Mouse (Mus musculus) forebrain, postnatal 0 days (tissue): ENCODE measurements at regions not wholly inside any gene's neighbourhood (a gene's known extent, or its start where the extent isn't known, plus 50 kb on each side); places are given as distances from the start of the nearest gene placed in this dataset.
"Not testable (repeated sequence)": the region's sequence is repeated elsewhere in the genome, so short reads cannot be mapped to it uniquely, and the experiment has no call there.

Experiments used
- ATAC-seq: fragments of 200-750 bp; cut with Nextera tagmentation; 2 replicates; pipeline ENCODE4 v1.8.0; 2017; ENCODE audit warnings: mild to moderate bottlenecking, moderate library complexity
- DNase-seq: peaks from one replicate; pipeline ENCODE4 v3.0.0-alpha.2; 2015
- H3K27ac ChIP-seq: fragments of 300-500 bp; sonication (generic); 2 replicates; pipeline ENCODE4 v1.5.1; 2014; ENCODE audit warnings: low read depth, mild to moderate bottlenecking, antibody characterized with exemption, low read length, moderate library complexity, mixed read lengths
- H3K27me3 ChIP-seq: fragments of 300-500 bp; sonication (generic); 2 replicates; pipeline ENCODE4 v1.6.1; 2014; ENCODE audit warnings: mild to moderate bottlenecking, low read length, mixed read lengths; ENCODE audit not compliant: insufficient read depth
- H3K36me3 ChIP-seq: fragments of 300-500 bp; sonication (generic); 2 replicates; pipeline ENCODE4 v1.6.1; 2014; ENCODE audit warnings: mild to moderate bottlenecking, moderate library complexity; ENCODE audit not compliant: insufficient read depth
- H3K4me1 ChIP-seq: fragments of 300-500 bp; sonication (generic); 2 replicates; pipeline ENCODE4 v1.6.1; 2014; ENCODE audit warnings: antibody characterized with exemption; ENCODE audit not compliant: insufficient read depth
- H3K4me2 ChIP-seq: fragments of 300-500 bp; sonication (generic); 2 replicates; pipeline ENCODE4 v1.6.1; 2014; ENCODE audit warnings: low read depth, mild to moderate bottlenecking, moderate library complexity
- H3K4me3 ChIP-seq: fragments of 300-500 bp; sonication (generic); 2 replicates; pipeline ENCODE4 v1.5.1; 2014; ENCODE audit warnings: low read depth, low read length, mixed read lengths
- H3K9ac ChIP-seq: fragments of 300-500 bp; sonication (generic); 2 replicates; pipeline ENCODE4 v1.6.1; 2014; ENCODE audit warnings: mild to moderate bottlenecking
- H3K9me3 ChIP-seq: fragments of 300-500 bp; sonication (generic); 2 replicates; pipeline ENCODE4 v1.6.1; 2016; ENCODE audit warnings: low read length
- CTCF ChIP-seq: sonication (generic); IDR thresholded peaks from 2 replicates; pipeline ENCODE4 v1.5.1; 2016; ENCODE audit warnings: antibody characterized with exemption, control low read depth, low read depth
- WGBS: fragments of 180-500 bp; shearing (Covaris S2); extraction: QIAGEN DNeasy Blood & Tissue Kit; methylation state at CpG from one replicate; pipeline ENCODE4 v1.1.7; 2014; 5-methylcytosine and 5-hydroxymethylcytosine counted together

DNA sequence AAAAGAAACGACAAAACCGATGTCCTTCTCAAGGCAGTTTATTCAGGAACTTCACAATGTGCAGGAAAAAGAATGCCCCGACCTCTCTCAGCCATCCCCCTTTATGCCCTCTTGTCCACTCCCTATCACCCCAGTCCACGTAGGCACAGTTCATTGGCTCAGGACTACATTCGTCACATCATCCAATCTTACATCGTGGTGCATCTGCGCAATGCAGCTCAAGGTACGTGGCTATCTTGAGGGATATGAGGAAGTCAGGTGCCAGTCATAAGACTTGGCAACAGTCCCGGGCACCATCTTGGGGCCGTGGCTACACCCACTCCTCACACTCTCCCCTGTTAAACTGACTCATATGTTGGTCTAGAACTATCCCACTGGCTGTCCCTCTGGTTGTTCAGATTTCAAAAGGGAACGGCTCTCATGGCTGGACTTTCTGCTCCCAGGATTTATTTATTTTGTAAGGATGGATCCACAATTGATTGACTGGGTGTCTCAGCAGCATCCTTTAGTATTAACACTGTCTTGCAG lies 87.4 kb upstream of the Olfr1402 start:
- ATAC-seq, H3K4me3 ChIP-seq, H3K27me3 ChIP-seq, H3K4me2 ChIP-seq, H3K36me3 ChIP-seq, H3K9ac ChIP-seq, H3K4me1 ChIP-seq, H3K9me3 ChIP-seq, H3K27ac ChIP-seq, DNase-seq: not testable (repeated sequence)
- 86% methylated on average over 11 of the region's 11 CpGs for WGBS

DNA sequence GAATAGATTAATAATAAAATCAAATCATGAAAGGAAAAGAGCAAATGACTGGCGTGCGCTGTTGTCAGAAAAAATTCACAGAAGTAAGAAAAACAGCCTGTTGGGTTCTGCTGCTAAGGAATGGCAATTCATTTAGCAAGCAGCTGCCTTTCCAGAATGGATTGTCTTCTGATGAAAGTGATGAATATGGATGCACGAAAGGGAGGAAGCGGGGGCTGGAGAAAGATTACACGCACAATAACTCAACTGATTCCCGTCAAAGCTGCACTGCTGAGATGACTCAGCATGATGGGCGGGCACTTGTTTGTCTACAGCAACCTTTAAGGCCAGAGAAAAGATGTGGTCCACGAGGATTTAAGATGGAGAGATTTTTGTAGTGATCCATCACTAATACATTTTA lies 85.4 kb upstream of the Olfr1402 start:
- no peaks in the 10 kb centered on the region for H3K36me3 ChIP-seq
- H3K4me2 ChIP-seq = no peak overlapping the region
- no peaks in the 10 kb centered on the region for H3K9me3 ChIP-seq
- H3K9ac ChIP-seq = no peak overlapping the region
- ATAC-seq = peak; percentile 82
- H3K4me1 ChIP-seq = peaks cover 6% of the 10 kb centered on the region; the same call in 1 of the 2 replicates
- H3K4me3 ChIP-seq = no peak overlapping the region
- TF ChIP-seq CTCF = no peak
- DNase-seq = peak; percentile 64
- no peaks in the 10 kb centered on the region for H3K27me3 ChIP-seq
- peak overlapping the region; percentile 57; the same call in 1 of the 2 replicates for H3K27ac ChIP-seq
- 40% methylated on average over 8 of the region's 8 CpGs for WGBS

DNA sequence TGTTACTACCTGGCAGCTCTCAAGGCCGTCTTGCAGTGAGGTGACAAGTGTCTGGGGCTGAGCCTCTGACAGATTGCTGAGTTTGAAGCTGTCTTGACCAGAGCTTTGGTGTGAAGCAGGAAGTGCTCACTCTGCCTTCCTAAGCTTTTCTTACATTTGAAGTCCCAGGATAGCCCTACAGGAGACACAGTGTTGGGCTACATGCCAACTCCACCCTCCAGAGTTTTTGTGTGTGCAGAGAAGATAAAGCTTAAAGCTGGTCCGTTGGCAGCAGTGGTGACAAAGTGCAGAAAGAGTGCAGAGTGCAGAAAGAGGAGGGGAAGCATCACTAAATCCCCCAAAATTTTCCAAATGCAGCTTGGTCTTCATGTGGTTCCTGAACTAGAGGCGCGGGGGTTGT lies 70.1 kb upstream of the Olfr1402 start:
- DNase-seq (no peak), ATAC-seq (no peak)
- H3K4me1 ChIP-seq = no peaks in the 10 kb centered on the region
- H3K27me3 ChIP-seq = no peaks in the 10 kb centered on the region
- no peak for TF ChIP-seq CTCF
- no peak overlapping the region for H3K4me3 ChIP-seq
- no peak overlapping the region for H3K4me2 ChIP-seq
- no peak overlapping the region for H3K9ac ChIP-seq
- H3K36me3 ChIP-seq = no peaks in the 10 kb centered on the region
- H3K27ac ChIP-seq = no peak overlapping the region
- 59% methylated on average over 4 of the region's 4 CpGs for WGBS
- no peaks in the 10 kb centered on the region for H3K9me3 ChIP-seq

DNA sequence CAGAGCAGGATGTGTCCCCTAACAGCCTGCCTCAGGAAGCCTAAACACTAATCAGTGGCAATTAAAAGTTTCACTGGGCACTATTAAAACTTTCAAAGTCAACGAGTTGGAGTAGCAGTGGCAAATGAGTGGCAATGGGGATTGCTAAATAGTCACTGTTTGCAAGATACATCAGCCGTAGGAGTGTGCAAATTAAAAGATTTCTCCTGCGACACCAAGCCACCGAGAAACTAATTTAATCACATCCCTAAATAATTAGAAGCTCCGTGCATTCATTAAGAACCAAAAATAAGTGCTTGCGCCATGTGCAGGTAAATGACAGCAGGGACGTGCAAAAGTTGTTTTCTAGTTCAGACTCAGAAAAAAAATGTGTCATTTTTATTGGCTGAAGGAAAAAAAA lies 69.4 kb upstream of the Olfr1402 start:
- no peak for TF ChIP-seq CTCF
- Histone ChIP-seq H3K27ac (no peak overlapping the region), H3K9me3 (no peaks in the 10 kb centered on the region), H3K4me1 (no peaks in the 10 kb centered on the region), H3K4me3 (no peak overlapping the region), H3K4me2 (no peak overlapping the region), H3K36me3 (no peaks in the 10 kb centered on the region), H3K9ac (no peak overlapping the region), H3K27me3 (no peaks in the 10 kb centered on the region)
- DNase-seq (no peak), ATAC-seq (no peak)
- WGBS = 36% methylated on average over 7 of the region's 7 CpGs

DNA sequence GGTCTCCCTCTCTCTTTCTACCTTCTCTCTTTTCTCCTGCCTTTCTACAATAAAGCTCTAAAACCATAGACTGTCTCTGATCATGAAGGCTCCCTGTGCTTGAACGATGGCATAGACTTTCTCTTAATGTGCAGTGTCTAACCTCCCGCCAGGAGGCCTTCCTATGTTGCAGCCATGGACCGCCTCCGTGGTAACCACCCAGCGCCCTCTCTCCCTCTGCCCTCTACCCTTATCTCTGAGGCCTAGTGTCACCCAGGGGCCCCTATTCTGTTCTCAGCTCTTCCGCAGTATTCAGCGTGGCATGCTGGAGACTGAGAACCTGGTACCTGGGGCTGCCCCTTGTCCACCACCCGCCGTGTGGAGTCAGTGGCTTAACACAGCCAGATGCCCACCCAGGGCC lies 67.5 kb upstream of the Olfr1402 start:
- H3K27me3 ChIP-seq = no peaks in the 10 kb centered on the region
- no peaks in the 10 kb centered on the region for H3K9me3 ChIP-seq
- H3K4me3 ChIP-seq = no peak overlapping the region
- no peak for ATAC-seq
- no peak overlapping the region for H3K4me2 ChIP-seq
- no peaks in the 10 kb centered on the region for H3K4me1 ChIP-seq
- no peak for DNase-seq
- no peak overlapping the region for H3K27ac ChIP-seq
- no peaks in the 10 kb centered on the region for H3K36me3 ChIP-seq
- 90% methylated on average over 9 of the region's 9 CpGs for WGBS
- TF ChIP-seq CTCF = no peak
- H3K9ac ChIP-seq = no peak overlapping the region
